In genomic region chr4:128402706-128403105, GRCm38 (mm10) we compare ENCODE assay signal across 21 mouse cellular contexts.
DNase-seq lines count a peak whose midpoint lies in the region; ATAC-seq and TF ChIP-seq lines count a peak whose summit lies in the region.
"Had no signal": no experiment of that assay in that cellular context is flagged by ENCODE, and none has a peak within 500 bp of the region (broad histone marks: within the 10 kb centered on the region; RNA-seq: fewer than 3 reads in every experiment).

No protein-coding gene starts in this region.

- ATAC-seq in forebrain, postnatal 0 days: no peak
- ATAC-seq: activated CD4-positive, CD25-positive, alpha-beta regulatory T cell, adult 4 months; CD4-positive, CD25-positive, alpha-beta regulatory T cell, adult 4 months; Patski had no signal

- H3K9ac ChIP-seq in forebrain, postnatal 0 days: no peak overlapping the region

- H3K4me2 ChIP-seq in forebrain, postnatal 0 days (ENCODE audit: low read depth): no peak overlapping the region

- H3K9me3 ChIP-seq in forebrain, postnatal 0 days (ENCODE audit: low read length): no peaks in the 10 kb centered on the region

- peaks cover 19% of the 10 kb centered on the region for H3K4me1 ChIP-seq in cerebellum, adult 2 months (ENCODE audit: control insufficient read depth, insufficient read depth, low read length)
- H3K4me1 ChIP-seq in forebrain, postnatal 0 days (ENCODE audit: insufficient read depth): peaks cover 15% of the 10 kb centered on the region

- no peak for TF ChIP-seq CTCF in cerebellum, adult 2 months (IDR thresholded peaks at IDR 0.05; ENCODE audit: borderline replicate concordance, insufficient read depth, low read depth, low read length)
- no peak for TF ChIP-seq CTCF in forebrain, postnatal 0 days (IDR thresholded peaks at IDR 0.05; ENCODE audit: low read depth)

- H3K4me3 ChIP-seq in cerebellum, adult 2 months (replicated peaks; ENCODE audit: insufficient read depth, low read depth, low read length): no peak overlapping the region
- H3K4me3 ChIP-seq in forebrain, postnatal 0 days (ENCODE audit: low read depth, low read length): no peak overlapping the region

- no peaks in the 10 kb centered on the region for H3K27me3 ChIP-seq in cerebellum, adult 2 months (ENCODE audit: control insufficient read depth, insufficient read depth, low read length)
- H3K27me3 ChIP-seq in forebrain, postnatal 0 days (ENCODE audit: insufficient read depth, low read length): no peaks in the 10 kb centered on the region
- H3K27me3 ChIP-seq: Patski had no signal

- H3K27ac ChIP-seq in cerebellum, adult 2 months (ENCODE audit: insufficient read depth, low read length): no peak overlapping the region
- no peak overlapping the region for H3K27ac ChIP-seq in forebrain, postnatal 0 days (ENCODE audit: low read depth, low read length)

- peak; percentile 42 to 59 for DNase-seq in cerebellum, adult 2 months
- no peak for DNase-seq in cerebellum, adult 9-10 months
- peak; percentile 53 to 69 for DNase-seq in cerebellum, postnatal 25 days
- no peak for DNase-seq in cerebellum, adult 9-11 months
- peak; percentile 40 to 42 for DNase-seq in cerebellum, postnatal 36 days
- no peak for DNase-seq in cerebellum, postnatal 4 days (ENCODE audit: low spot score in 2 of 2)
- peak; percentile 65 for DNase-seq in brain, adult 2 months (ENCODE audit: low read depth, low spot score)
- no peak for DNase-seq in forebrain, postnatal 0 days
- DNase-seq: adrenal gland, adult 2 months; adrenal gland, adult 8-10 months; adrenal gland, postnatal 10 days; adrenal gland, postnatal 14 days; adrenal gland, postnatal 25 days; adrenal gland, postnatal 36 days; B cell, adult 2 months; cerebellum, adult 11 months; cerebellum, adult 11-12 months had no signal

- TF ChIP-seq POLR2A in cerebellum, adult 2 months (IDR thresholded peaks at IDR 0.05; ENCODE audit: borderline replicate concordance, insufficient read depth, low read length): no peak

- WGBS in cerebellum, adult 2 months: 32% methylated on average over 1 of the region's 1 CpGs
- 81% methylated on average over 1 of the region's 1 CpGs for WGBS in forebrain, postnatal 0 days

- H3K36me3 ChIP-seq in forebrain, postnatal 0 days (ENCODE audit: insufficient read depth): peaks cover 4% of the 10 kb centered on the region; the same call in 1 of the 2 replicates
- H3K36me3 ChIP-seq: G1E had no signal

Comparison
In these comparisons a context has a peak if more than half of its experiments do, and no peak if none do; other contexts are left out.
1. DNase-seq: peak in cerebellum, adult 2 months (2 of 2), cerebellum, postnatal 25 days (2 of 2), cerebellum, postnatal 36 days (2 of 2) and brain, adult 2 months (single experiment); none in cerebellum, adult 9-10 months (single experiment), cerebellum, adult 9-11 months (single experiment), cerebellum, postnatal 4 days (0 of 2) and forebrain, postnatal 0 days (single experiment).